Mouse (Mus musculus): ENCODE results near the gene Nhsl1.

Gene Nhsl1

DNA sequence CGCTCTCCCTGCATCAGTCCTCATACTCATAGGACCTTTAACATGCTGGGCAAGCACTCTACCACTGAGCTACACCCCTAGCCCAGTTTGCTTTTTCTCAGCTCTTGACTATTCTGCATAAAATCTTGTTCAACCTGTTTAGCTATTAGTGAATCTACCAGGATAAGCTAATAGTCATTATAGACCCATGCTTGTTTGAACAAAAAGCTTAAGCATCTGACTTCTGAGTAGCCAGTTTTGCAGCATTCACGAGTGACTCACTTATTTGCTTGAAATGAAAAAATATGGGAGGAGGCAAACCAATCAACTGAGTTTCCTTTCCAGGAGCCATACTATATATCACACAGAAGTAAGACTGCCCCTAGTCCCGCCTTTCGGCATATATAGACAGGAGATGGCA lies 32.0 kb downstream of the Nhsl1 start:
- DNase-seq, result no peak

DNA sequence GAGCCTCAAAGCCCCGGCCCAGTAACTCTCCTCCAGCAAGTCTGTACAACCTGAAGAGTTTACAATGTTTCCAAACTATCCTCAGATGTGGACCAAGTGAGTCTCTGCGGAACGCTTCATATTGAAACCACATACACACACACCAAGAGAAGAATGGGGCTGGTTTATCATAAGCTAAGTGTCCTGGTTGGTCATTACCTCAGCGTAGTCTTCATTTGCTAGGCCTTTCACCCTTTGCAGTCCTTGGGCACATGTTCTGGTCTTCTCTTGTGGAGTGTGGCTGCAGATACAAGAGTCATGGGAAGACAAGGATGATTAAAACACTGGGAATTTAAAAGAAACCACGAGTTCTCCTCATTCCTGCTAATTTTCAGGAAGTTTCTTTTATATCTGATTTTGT lies 34.2 kb downstream of the Nhsl1 start:
- no peak for DNase-seq

DNA sequence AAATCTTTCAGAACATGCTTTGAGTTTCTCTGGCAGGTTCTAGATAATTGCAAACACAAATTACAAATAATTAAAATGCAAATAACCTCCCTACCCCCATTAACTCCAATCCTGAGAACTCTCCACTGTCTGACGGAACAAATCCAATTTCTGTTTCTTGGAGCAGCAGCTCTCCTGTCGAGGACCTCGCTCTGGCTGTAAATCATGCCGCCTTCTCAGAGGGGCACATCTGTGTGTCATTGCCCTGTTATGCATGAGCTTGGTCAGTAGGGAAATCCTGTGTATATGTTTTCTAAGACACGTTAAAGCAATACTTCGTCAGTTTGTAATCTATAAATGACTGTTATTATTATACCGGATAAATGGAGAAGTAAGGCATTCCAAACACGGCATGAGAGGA lies 35.3 kb downstream of the Nhsl1 start:
- no peak for DNase-seq

DNA sequence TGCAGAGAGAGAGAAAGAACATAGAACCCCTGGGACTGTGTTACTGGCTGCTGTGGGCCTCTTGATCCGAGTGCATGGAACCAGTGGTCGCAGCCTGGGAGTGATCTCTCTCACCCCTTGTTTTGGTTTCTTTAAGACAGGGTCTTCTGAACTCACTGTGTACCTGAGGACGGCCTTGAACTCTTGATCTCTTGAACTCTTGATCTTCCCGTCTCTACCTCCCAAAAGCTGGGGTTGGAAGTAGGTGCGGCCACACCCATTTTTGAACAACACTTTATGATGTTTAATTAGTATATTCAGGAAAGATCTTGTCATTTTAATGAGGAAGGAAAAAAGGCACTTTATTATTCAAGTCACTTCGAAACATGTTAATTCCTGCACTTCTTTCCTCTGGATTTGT lies 37.7 kb downstream of the Nhsl1 start:
- DNase-seq, result no peak

DNA sequence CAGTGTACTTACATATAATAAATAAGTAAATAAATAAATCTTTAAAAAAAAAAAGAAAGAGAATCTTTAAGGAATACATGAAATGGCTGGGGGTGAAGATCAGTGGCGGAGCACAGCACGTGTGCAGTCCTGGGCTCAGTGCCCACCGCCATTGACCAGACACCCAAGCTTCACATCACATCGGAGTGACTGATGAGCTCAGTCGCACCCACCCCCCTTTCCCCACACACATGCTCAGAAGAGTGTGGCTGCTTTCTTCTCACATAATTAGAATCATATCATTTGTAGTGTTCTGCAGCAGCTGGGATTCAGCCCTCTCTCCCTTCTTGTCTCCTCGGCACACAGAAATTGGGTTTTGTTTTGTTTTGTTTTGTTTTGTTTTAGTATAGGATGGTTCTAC lies 38.4 kb downstream of the Nhsl1 start:
- DNase-seq, result no peak

DNA sequence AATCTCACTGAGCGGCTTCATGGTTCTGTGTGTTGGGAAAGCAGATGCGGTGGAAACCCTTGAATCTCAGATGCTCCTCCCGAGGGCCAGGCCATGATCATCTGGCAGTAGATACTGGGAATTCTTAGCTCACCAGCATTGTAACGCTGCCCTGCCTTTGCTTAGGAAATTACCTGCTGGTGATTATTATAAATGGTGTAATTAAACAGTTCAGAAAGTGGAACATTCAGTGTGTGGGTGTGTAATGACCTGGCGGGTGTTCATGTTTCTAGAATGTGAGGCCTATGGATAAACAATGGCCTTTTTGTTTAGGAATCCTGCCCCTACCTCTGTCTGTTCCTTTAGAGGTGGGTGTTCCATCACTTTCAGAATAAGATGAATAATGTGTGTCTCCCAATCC lies 39.7 kb downstream of the Nhsl1 start:
- no peak for DNase-seq

DNA sequence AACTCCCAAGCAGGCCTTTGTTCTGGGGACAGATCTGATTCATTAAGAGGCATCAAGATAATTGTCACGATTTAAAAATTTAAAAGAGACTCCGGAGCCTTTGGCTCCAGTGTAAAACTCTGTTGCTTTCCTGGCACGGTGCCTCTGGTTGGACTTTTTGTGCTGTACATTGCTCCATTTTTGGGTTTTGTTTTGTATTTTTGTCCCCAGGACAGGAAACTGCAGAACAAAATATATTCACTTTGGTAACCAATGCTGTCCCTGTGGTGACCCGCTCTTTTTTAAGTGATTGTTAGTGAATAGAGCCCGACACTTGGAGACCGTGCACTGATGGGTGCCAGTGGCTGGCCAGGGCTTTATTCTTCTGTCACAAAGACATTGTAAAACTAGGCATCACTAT lies 41.4 kb downstream of the Nhsl1 start:
- no peak for DNase-seq

DNA sequence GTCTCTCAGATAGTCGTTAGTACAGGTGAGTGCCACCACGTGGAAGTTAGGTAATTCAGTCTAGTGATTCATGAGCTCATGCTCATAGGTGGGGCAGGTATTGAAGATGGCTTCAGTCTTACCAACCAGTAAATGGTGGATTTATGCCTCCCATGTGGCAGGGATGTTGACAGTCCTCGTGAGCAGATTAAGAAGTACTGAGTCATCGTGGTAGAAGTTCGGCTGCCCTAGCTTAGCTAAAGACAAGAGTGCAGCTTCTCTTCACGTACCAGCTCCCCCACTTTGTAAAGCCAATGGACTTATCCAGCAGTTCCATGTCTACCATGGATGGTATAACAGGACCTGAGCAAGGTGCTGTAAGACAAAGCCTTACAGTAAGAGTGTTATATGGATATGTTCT lies 46.6 kb downstream of the Nhsl1 start:
- DNase-seq, result no peak

DNA sequence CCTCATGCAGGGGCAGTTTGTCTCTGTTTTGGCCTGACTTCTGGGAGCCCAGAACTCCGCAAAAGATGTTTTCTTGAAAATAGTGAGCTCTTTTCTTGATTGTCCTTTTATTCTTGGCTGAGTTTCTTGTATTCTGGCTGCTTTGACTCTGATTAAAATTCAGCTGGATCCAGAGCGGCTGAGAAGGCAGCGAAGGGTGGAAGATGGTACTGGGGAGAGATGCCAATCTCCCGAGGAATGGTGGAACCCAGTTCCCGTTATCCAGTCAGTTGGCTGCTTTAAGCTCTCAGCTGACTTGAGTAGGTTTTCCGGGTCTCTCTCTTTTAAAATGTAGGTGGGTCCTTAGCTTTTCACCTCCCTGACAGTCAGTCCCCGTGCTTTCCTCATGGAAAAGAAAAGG lies 47.9 kb downstream of the Nhsl1 start:
- no peak for DNase-seq

DNA sequence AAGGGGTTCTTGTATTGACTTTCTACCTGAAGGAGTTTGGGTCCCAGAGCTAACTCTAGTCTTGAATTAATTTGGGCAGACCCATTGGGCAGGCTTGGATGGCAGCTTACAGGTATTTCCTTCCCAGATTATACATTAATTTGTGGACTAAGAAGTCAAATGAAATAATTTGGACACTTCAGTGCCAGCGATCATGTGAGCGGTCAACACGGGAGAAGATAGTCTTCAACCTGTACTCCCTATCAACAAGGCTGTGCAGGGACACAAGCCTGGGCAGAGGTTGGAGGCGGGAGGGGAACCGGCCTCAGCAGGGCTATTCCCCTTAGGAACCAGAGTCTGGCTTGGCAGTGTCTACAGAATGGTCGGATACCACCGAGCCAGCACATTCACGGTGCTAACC lies 49.3 kb downstream of the Nhsl1 start:
- no peak for DNase-seq

DNA sequence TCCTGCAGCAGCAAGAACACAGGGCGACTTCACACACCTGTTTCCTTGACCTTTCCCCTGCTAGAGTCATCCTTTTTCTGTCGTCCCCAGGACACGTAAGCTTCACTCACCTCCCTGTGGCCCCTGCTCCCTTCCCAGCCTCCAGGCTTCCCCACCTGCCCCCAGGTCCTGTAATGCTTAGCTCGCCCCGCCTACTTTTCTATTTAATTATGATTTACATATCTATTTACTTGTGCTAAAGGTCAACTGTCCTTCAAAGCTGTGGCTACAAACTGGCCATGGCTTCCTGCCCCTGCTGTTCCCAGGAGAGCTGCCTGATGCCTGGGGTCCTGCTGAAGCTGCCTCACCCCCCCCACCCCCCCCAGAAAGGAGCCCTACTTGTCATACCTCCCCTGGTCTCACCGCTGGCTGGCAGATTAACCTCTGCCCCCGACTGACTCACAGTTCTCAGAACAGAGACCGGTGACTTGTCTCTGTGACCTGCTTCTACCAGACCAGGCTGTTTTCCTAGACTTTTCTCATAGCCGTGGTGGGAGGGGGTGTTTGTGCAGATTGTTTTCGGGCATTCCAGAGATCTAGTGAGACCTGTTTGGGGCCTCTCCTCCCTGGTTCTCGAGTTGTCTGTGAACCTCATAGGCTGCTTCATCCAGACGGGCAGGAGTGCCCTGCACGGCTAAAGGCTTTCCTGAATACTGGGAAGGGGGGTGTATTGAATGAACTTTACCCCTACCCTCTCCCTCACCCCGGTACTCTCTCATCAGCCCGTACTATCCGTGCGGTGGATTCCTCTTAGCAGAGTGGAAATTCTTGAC lies 51.9 kb downstream of the Nhsl1 start:
- no peak for DNase-seq

DNA sequence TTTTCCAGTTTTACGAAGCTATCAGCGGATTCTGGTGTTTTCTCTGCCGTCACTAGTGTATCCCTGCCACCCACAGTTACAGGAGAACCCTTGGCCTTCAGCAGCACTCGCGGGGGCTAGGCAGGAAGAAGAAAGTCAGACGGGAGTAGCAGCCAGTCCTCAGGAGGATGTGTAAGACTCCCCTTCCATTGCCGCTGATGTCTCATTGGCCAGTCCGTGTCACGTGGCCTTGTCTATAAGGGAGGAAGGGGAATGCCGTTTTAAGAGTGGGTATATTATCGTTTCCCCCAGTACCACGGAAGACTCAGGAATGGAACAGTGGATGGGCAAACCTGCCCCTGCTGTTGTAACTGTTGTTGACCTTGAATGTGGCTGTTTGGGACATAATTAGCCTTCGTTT lies 53.1 kb downstream of the Nhsl1 start:
- no peak for DNase-seq

DNA sequence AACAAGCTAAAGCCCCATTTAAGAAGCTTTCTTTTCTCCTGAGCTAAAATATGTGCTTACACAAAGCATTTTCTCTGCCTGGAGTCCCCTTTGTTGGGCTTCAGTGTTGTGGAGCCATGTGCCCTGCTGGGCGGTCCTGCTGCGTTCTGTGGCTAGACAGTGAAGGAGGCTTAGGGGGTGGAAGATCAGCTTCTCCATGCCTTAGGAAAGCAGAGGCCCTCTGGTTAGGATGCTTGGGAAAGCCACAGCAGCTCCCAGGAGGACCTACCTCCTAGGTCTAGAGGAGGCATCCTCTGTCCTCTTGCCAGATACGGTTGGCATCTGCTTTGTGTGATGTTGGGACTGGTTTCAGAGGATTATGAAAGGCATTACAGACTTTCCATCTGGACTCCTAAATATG lies 56.5 kb downstream of the Nhsl1 start:
- no peak for DNase-seq

DNA sequence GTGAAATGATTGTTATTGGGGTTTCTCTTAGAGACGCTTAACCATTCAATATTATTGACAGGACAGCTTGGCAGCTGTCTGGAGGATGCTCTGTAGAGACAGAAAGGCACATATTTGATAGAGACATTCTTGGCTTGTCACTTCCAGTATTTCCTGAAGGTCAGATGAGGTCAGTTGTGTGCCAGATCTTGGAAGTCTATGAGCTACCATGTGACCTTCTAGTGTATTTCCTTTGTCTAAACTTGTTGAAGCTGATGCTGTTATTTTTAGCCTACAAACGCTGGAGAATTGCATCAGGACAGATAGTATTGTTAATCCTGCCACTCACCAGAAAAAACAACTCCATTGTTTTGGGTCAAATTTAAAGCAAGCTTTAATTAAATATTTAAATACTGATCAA lies 66.0 kb downstream of the Nhsl1 start:
- no peak for DNase-seq

DNA sequence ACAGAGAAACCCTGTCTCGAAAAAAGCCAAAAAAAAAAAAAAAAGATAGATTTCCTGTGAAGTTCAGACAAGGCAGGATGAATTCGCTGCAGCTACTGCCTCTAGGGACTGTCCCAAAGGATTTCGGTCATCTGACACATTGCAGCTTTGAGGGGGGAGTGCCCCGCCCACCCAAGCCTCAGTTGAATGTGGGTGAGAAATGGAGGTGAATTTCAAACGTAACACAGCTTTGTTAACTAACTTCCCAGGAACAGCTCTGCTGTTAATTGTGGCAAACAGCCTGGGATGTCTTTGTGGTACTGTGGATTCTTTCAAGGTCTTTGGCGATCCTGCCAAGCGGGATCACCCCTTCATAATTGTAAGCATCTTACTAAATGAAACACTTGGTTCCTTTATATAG lies 67.4 kb downstream of the Nhsl1 start:
- DNase-seq, result no peak

DNA sequence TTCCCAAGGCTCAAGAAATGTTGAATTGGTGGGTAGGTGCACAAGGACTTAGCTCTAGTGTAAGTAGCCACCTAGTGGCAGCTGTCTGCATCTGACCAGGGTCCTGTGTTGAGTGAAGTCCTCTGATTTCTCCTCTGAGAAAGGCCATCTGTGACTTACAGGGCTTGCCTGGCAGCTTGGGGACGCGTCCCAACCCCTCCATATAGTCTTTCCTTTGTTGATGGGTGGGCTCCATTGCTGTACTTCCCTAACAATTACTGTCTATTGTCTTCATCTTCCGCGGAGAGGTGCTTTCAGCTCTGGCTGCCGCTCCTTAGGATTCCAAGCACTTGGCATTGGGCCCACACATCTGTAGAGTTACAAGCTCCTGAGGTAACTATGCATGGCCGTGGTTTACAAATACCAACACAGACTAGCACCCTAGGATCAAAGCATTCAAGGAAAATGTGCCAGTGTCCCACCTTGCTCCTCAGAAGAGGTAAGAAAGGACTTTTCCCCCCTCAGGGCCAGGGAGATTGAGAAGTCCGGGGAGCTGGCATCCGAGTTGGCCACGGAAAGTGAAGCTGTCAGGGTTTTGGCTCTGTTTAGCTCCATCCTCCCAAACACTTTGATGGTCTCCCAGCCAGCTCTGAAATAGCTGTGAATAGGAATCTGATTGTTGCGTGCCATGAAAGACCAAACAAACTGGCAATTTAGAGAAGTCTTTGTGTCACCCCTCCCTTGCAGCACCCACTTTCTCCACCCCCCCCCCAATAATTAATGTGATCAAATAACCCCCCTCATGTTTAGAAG lies 70.2 kb downstream of the Nhsl1 start:
- no peak for DNase-seq

DNA sequence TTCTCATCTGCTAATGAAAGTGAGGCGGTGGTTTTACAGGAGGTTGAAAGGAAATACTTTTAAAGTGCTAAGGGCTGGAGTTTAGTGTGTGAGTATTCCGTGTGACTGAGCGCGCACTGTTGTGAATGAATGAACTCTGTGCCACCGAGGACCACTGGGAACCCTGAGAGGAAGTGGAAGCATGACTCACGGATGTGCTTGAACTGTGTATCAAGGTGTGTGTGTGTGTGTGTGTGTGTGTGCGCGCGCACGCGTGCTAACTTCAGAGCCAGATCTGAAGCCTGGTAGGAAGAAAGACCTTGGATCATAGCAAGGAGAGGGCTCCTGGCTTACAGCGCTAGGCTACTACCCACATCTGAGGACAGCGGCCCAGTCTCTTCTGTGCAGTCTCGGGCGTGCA lies 71.2 kb downstream of the Nhsl1 start:
- no peak for DNase-seq

DNA sequence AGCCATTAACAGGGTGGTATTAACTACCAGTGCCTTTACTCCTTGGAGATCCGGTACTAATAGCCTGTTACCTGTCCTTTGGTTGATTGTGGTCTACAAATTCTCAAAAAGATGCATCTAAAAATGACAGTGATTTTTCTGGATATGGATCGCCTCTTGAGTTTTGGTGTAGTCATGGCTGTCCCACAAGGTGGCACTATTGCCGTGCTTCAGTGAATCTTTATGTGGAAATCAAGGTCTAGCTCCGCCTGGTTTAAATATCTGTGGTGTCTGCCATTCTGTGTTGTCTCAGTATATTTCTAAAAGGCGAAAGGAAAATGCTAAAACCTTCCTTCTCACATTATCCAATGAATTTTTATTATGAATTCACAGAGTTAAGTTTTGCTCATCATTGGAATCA lies 72.8 kb downstream of the Nhsl1 start:
- no peak for DNase-seq

DNA sequence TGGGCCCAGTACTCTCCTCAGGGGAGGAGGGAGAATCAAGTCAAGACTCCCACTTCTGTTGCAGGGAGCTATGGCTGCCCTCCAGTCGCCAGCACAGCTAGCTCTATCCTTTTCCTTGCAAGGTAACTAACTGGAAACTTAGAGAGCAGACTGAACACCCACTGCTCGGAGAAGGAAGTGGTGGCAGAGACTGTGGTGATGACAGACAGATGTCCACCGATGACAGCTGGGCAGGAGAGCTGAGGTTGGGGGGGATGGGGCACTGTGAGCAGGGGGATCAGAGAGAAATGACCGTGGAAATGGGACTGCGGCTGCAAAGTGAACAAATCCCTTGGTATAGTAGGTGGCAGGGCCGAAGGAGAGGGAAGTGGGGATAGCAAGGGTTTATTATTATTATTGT lies 73.5 kb downstream of the Nhsl1 start:
- DNase-seq, result no peak

DNA sequence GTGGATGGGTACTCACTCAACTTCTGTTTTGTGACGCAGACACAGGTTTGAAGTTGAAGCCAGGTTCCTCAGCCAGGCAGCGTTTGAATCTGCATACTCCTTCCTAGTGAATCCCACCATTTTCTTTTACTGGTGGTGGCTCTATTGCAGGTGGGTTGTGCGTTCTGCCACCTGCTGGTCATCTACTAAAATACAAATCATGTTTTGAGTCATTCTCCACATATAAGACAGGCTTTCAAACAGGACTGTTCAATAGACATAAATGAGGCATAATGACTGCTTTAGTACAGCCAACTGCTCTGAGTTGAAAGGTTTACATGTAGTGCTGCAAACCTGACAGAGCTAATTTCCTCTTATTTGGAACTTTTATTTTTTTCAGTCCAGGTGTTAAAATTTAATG lies 75.0 kb downstream of the Nhsl1 start:
- DNase-seq, result no peak

DNA sequence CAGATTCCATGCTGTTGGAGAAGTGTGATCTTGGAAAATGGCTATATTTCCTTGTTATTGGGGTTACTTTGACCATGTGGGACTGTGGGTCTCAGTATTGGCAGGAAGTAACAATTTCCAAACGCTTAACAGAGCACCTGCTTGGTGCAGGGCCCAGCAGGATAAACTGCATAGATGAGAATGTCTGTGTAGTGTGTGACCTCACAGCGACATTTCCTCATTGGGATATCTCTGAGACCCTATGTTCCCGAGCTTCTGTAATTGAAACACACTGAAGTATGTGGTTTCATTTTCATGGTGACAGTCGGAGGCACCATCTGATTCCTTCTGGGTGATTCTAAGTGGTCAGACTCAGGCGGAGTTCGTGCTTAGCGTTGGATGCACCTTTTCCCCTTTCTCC lies 75.5 kb downstream of the Nhsl1 start:
- DNase-seq, result no peak

DNA sequence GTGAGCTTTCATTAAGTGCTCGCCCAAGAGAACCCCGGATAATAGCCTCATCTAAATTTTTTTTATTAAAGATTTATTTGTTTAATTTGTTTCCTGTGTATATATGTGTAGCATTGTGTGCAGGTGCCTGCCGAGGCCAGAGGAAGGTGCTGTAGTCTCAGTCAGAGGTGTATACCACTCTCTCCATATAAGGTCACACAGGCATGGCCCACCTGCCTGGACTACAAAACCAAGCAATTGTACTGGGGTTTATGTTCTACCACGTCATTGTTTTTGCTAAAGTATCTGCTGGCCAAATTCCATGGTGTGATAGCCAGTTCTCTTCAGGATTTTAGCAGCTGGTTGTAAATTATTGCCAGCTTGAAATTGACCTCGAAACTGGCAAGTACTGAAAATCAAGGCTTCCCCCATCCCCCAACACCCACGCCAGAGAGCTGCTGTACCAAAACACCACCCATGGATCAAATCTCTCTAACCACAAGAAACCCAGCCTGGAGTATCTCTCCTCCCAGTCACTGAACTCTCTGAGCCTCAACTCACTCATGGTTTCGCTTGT lies 81.4 kb downstream of the Nhsl1 start:
- DNase-seq, result no peak

DNA sequence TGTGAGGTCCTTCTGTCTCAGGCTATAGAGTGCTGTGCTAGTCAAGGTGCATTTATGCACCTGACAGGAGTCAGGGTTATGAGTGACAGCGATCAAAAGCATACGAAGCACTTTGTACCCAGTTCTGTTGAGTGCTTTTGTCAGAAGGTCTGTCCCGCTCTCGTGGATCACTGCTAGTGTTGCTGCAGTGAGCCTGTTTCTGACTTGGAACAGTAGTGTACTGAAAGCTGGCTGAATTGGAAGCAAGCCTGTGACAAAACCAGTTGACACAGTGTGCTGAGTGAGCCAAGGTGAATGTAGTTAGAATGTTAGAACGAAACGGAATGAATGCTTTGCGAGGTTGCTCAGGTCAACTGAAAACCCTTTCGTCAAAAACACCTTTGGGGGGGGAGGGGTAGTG lies 82.2 kb downstream of the Nhsl1 start:
- DNase-seq, result no peak

DNA sequence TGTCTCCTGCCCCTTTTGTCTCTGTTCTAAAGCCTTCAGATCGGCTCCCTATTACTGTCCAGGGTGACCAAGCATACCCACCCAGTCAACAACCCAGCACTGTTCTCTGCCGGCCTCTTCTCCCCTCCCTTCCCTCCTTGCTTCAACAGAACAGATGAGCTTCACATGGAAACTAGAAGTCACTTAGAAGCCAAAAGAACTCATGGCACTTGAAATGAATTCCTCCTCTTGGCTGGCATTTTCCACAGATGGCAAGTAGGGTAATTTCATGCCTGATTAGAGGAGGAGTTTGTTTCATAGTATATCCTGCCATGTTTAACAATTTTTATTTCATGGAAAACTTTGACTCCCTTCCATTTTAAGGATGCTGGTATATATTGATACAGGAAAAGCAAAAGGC lies 85.2 kb downstream of the Nhsl1 start:
- no peak for DNase-seq

All from thymus, adult 18-20 months (tissue).